Mouse (Mus musculus): ENCODE measurements around the gene Pi4k2b.

Pi4k2b gene

GRCm38 (mm10) chr5:52782523-52783250 lies 41.3 kb downstream of the Pi4k2b start:
- peak; percentile 43 for DNase-seq (ENCODE audit: low spot score)

GRCm38 (mm10) chr5:52783251-52783620 lies 41.9 kb downstream of the Pi4k2b start:
- no peak for DNase-seq (ENCODE audit: low spot score)

- DNase-seq (ENCODE audit: low spot score), result no peak
Observed at GRCm38 (mm10) chr5:52783957-52784356, 42.6 kb downstream of the Pi4k2b start.

GRCm38 (mm10) chr5:52786556-52787322 lies 45.4 kb downstream of the Pi4k2b start:
- no peak for DNase-seq (ENCODE audit: low spot score)

- DNase-seq (ENCODE audit: low spot score), result no peak
Observed at GRCm38 (mm10) chr5:52793230-52793629, 51.9 kb downstream of the Pi4k2b start.

GRCm38 (mm10) chr5:52794109-52794508 lies 52.7 kb downstream of the Pi4k2b start:
- no peak for DNase-seq (ENCODE audit: low spot score)

- DNase-seq (ENCODE audit: low spot score), result no peak
Observed at GRCm38 (mm10) chr5:52799274-52799985, 58.1 kb downstream of the Pi4k2b start.

GRCm38 (mm10) chr5:52805801-52806200 lies 64.4 kb downstream of the Pi4k2b start:
- DNase-seq (ENCODE audit: low spot score), result no peak

GRCm38 (mm10) chr5:52806349-52806748 lies 65.0 kb downstream of the Pi4k2b start:
- no peak for DNase-seq (ENCODE audit: low spot score)

- no peak for DNase-seq (ENCODE audit: low spot score)
Observed at GRCm38 (mm10) chr5:52807030-52807429, 65.7 kb downstream of the Pi4k2b start.

- DNase-seq (ENCODE audit: low spot score), result no peak
Observed at GRCm38 (mm10) chr5:52810446-52810845, 69.1 kb downstream of the Pi4k2b start.

- DNase-seq (ENCODE audit: low spot score), result no peak
Observed at GRCm38 (mm10) chr5:52811056-52811455, 69.7 kb downstream of the Pi4k2b start.

GRCm38 (mm10) chr5:52812456-52812855 lies 71.1 kb downstream of the Pi4k2b start:
- no peak for DNase-seq (ENCODE audit: low spot score)

- no peak for DNase-seq (ENCODE audit: low spot score)
Observed at GRCm38 (mm10) chr5:52813312-52813711, 71.9 kb downstream of the Pi4k2b start.

- DNase-seq (ENCODE audit: low spot score), result no peak
Observed at GRCm38 (mm10) chr5:52818676-52819075, 77.3 kb downstream of the Pi4k2b start.

All from urinary bladder, postnatal 10 days (tissue).